Mouse (Mus musculus) urinary bladder, postnatal 25 days (tissue): ENCODE results near the gene Prelp.

ENCODE experiments used
- DNase-seq: peaks from one replicate; pipeline ENCODE4 v3.0.0; 2022; ENCODE audit warnings: low spot score

The Prelp gene

DNA sequence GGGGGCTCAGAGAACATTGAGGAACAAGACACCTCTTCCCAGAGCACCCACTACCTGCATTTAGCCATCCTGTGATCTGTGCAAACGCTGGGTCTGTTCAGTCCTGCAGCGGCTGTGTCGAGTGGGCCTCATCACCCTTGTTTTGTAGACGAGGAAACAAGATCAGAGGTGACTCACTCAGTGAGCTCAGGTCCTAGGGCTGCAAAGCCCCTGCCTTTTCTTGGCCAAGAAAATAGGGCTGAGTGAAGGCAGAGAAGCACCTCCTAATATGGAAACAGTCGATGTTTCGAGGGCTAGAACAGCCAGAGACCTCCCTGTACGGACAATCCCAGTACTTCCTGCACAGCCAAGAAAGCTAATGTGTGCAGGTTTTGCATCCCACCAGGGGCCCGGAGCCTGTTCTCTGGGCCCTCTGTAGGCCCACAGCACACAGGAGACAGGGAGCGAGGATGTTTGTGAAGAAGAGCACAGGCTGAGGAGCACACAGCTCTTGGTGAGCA lies 22.1 kb downstream of the Prelp start:
- no peak for DNase-seq

DNA sequence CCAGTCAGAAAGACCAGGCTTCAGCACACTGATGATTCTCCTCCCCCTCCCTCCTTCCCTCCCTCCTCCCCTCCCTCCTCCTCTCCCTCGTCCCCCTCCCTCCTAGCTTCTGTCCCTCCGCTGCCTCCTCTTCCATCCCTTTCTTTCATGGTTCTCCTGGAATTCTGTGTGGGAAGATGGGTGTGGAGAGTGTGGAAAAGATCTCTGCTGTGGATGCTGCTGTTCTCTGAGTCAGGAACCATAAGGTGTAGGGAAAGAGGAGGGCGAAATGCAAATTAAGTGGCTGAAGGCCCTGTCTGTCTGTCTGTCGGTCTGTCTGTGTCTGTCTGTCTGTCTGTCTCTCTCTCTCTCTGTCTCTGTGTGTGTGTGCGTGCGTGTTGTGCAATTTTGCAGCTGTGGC lies 23.9 kb downstream of the Prelp start:
- no peak for DNase-seq

DNA sequence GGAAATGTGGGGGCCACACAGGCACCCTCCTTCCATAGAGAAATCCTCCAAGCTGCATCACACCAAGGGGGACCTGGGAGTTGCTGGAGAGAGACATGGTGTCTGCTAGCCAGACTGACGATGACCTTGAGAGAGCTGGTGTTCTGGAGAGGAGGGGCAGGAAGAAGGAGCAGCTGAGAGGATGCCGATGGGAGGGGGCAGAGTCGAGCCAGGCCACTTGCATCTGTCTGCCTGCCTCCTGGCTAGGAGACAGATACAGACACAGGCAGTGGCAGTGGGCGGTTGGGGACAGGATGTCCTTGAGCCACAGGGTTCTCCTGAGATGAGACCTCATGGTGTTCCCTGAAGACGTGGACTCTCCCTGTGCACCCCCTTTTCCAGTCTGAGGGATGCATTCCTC lies 29.7 kb downstream of the Prelp start:
- no peak for DNase-seq

DNA sequence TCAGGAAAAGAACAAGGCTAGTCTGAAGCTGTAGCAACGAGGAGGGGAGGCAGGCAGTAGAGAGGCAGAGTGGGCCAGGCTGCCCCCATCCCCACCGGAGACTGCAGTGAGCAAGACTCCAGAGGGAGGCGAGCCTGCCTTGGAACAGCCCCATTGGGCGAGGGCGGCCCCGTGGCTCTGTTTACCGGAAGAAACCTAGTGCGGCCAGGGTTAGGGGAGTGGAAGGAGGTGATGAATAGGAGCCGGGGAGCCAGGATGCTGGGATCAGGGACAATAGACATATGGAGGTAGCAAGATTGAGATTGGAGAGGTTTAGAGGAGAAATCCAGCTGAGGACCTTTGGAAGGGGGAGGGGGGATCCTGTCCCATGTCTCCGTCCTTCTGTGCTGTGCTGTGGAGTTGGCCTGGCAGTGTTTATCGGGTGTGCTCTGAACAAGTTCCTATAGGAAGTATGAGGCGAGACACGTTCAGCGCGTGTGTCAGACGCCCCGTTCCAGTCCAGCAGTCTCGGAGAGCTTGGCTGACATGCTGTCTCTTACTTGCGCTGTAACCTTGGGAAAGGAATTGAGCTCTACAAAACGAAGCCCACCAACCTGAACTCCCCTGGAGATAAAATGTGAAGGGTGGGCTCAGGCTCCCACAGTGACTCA lies 31.1 kb downstream of the Prelp start:
- DNase-seq = no peak

DNA sequence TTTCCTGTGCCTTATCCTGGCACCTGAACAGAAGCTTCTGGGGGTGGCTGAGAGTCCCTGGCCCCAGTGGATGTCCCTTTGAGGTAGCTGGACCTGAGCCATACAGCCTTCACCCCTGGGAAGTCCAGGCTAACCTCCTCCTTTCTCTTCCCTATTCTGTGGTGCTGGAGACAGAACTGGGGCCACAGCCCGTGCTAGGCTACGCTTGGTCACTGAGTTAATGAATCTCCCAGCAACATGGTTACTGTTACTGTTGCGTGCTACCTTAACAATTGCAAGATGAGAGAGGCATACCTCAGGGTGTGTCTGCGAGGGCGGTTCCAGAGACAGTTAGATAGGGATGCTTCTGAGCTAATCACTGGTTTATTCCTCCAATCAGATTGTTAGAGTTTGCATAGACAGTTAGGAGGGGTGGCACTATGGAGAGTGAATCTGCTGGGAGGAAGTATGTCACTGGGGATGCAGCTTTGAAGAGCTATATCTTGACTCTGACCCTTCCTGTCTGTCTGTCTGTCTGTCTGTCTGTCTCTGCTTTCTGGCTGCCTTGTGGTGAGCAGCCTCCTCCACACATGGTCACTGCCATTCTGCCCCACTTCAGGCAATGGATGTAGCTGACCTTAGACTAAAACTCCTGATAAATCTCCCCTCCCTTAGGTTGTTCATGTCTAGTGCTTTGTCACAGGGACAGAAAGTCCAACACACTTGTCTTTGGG lies 33.5 kb downstream of the Prelp start:
- no peak for DNase-seq

DNA sequence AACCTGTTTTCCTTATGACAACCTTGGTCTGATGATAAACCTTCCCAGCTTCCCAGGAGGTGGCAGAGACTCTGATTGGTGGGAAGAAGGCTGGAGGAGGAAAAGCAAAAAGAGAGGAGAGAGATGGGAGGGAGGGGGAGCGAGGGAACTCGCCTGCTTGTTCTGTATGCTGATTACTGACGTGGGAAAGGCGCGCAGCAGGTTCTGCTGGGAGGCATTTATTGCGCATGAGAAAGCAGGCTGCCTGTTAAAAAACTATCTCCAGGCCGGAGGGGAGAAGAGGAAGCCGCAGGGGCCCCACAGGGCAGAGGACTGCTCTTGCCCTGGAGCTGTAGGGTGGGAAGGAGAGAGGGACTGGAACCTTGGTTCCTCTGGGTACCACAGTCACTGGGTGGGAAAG lies 34.2 kb downstream of the Prelp start:
- no peak for DNase-seq

DNA sequence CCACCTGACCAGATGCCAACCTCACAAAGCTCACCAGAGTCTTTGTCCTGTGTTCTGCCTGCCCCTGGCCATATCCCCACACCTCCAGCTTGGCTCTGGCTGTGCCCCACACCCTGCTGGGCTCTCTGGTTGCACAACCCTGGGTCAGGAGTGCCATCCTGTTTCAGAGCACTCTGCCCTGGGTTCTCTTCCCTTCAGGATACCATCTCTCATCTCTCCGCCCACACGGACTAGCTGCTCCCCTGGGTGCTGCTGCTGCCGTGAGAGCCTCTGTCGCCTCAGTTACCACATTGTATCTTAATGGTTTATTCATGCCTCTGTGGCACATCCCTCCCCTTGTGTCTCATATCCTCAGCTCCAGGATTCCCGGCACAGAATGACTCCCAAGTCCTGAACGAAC lies 34.8 kb downstream of the Prelp start:
- no peak for DNase-seq

DNA sequence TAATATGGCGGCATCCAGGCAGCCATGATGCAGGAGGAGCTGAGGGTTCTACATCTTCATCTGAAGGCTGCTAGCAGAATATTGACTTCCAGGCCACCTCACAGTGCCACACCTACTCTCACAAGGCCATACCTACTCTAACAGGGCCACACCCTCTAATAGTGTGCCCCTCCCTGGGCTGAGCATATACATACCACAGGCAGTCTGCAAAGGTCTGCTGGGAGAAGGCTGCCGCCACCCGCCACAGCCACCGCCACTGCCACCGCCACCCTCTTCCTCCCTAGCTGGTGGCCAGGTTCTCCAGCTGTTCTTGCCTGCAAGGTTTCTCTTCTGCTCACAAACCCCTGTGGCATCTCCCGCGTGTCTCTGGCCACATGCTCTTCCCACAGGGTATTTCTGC lies 35.4 kb downstream of the Prelp start:
- no peak for DNase-seq

DNA sequence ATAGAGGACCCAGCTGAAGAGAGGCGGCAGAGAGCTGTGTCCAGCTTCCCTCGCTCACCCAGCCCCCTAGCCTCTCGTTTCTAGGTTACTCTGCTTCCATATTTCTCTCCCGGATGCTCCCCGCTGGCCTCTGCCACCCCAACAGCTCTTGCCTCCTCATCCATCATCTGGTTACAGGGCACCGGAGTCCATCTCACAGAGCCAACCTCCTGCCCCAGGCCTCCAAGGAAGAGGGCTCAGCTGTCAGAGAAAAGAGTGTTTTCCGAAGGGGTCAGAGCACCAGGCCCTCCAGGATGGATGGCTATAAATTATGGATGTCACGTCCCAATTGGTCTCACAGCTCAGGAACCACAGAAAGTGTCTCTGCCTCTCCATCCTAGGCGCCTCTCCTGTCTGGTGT lies 36.5 kb downstream of the Prelp start:
- DNase-seq = no peak

DNA sequence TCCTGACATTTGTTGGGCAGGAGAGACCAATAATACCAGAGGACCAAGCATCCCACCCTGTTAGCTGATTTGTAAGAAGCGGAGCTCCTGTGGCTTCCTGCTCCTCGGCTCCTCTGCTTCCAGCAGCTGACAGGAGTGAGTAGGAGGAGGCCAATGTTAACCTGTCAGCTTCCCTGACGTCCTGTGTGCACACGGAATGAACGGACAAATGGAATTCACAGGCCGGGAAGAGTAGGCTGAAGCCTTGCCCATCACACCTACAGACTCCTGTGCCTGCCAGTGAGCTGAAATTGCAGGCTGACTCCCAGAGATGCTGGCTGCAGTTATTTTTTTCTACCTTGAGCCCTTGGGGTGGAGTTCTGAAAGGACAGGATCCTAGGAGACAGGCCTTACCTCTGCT lies 37.1 kb downstream of the Prelp start:
- DNase-seq = no peak

DNA sequence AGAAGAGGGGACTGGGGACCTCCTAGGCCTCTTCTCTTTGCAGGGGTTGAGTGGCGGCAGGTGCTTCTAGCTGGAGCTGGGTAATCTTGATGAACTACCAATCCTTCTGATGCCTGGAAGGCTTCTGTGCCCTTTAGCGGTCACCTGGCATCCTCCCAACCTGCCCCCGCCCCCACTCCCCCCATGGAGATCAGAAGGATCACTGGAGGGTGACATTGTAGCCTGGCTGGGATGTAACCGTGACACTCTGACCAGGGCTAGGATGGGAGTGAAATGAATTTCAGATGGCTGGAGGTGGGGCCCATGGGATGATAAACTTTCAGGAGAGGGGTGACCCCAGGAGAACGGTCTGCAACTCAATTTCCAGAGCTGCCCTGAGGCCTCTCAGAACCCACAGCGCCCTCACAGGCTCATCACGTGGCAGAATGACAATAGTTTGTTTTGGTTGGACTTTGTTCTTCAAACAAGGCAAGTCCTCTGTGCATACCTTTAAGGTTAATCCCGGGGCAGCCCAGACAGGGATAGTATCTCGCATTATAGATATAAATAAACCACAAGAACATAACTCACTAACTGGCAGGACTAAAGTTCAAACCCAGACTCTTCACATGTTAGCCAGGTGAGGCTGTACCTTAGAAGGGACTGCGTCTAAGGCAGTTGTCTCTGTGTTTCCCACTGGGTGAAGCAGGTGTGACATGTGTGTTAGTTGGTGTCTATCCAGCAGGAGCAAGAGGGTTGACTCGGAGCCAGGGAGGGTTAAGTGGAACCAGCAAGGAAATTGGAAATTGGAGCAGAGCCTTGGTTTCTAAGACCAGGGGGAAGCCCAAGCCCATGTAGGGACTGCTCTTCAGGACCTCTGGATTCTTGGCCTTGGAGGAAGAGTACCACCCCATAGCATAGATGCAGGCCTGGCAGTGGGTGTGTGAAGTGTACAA lies 38.7 kb downstream of the Prelp start:
- no peak for DNase-seq

DNA sequence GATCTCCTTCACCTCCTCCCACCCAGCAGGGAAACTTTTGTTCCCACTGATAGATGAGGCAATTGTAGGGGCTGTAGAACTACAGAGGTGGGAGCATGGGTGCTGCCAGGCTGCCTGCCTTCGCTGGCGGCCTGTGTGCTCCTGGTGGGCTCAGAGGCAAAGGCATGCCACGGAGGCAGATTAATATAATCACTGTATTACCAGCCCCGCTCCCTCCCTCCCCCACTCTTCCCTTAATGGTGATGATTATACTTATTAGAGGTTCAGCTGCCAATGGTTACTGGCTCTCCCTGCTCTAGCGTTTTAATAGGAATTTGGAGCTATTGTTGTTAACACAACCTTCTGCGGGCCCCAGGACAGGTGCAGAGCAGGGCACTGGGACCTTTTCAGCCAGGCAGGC lies 39.4 kb downstream of the Prelp start:
- DNase-seq = no peak

DNA sequence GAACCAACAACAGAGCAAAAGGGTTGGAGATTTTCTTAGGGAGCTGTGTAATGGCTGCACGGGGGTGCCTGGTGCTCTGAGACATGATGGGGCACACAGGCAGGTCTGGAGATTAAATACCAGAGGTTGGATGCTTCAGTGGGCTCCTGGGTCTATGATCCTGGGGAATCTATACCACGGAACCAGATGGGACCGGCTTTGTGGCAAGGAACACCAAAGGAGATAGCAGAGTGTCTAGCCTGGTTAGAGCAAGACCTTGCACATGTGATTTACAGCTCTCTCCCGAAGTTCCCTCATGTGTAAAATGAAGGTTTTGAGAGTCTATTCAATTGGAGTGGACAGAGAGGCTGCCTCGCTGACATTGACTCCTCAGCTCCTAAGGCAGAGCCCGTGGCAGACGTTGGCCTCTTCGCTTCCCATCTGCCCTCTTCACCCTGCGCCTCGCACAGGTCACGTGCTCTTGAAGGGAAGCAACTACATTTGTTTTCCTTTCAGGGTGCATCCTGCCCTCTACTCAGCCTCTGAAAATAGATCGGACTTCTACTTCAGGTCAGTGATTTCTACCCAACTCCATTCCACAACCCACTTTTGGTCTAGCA lies 42.3 kb downstream of the Prelp start:
- DNase-seq = no peak

DNA sequence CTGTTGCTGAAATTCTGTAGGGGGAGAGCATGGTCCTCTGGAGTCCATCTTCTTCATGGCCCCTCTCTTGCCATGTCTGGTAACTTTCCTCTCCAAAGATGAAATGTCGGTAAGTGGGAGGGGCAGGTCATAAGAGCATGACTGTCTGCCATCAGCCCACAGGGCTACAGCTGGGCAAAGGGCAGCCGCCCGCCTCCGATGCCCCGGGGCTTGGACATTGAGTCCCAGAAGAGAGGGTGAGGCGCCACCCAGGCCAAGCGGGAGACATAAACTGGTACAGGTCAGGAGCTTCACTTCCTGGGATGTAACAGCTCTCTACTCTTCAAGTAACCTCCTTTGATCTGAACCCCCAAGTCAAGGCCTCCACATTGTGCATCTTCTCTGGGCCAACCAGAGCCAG lies 44.3 kb downstream of the Prelp start:
- no peak for DNase-seq

DNA sequence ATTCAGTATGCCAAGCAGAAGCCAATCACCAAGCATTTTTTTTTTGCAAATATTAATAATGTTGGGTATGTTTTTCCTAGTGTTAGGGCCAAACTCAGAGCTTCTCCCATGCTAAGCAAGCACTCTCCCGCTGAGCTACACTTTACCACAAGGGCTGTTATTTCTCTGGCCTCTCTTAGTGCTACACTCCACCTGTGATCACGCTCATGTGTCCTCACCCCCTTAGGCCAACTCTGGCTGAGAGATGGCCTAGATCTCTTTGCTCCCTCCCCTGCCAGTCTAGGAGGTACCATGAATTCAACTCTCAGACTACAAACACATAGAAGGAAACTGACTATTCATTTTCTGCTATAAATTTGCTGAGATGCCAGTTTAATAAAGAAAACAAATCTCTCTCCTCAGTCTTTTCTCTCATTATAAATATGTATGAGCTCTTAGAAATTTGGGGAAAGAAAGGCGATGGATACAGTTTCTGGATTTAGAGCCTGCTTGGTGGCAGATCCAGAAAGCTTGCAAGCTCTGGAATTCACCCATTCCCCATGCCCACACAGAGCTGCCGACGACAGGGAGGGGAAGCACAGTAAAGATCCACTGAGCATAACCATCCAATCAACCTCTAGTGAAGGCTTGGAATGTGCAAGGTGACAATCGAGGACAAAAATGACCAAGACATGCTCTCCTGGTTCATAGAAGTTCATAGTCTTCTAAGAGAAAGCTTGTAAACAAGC lies 48.0 kb downstream of the Prelp start:
- DNase-seq = no peak

DNA sequence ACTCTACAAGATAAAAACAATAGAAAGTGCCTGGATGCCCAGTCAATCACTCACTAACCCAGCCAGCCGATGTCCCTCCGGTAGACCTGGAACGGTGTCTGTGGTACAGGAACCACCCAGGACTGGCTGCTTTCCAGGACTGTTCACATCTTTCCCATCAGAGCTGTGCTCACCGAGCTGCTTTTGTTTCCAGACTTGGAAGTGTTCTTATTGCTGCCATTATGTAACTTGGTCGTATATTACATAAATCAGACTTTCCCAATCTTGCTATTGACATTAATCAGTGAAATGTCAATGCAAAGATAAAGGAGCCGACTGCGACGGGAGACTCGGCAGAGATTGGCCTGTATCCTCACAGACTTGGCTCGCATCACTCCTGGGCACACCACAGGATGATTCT lies 50.0 kb downstream of the Prelp start:
- DNase-seq = no peak

DNA sequence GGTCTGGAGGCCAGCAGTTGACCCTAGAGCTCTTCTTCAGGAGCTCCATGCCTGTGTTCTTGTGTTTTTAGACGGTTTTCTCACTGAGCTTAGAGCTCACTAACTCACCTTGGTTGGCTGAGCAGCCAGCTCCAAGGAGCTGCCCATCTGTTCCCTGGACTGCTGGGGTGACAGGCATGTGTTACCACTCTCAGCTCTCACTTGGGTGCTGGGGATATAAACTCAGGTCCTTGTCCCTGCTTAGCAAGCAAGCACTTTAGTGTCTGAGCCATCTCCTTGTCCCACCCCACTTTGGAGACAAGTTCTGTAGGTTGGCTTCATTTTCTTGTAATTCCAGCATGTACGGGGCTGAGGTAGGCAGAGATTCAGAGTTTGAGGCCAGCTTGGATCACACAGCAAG lies 52.0 kb downstream of the Prelp start:
- DNase-seq = no peak

DNA sequence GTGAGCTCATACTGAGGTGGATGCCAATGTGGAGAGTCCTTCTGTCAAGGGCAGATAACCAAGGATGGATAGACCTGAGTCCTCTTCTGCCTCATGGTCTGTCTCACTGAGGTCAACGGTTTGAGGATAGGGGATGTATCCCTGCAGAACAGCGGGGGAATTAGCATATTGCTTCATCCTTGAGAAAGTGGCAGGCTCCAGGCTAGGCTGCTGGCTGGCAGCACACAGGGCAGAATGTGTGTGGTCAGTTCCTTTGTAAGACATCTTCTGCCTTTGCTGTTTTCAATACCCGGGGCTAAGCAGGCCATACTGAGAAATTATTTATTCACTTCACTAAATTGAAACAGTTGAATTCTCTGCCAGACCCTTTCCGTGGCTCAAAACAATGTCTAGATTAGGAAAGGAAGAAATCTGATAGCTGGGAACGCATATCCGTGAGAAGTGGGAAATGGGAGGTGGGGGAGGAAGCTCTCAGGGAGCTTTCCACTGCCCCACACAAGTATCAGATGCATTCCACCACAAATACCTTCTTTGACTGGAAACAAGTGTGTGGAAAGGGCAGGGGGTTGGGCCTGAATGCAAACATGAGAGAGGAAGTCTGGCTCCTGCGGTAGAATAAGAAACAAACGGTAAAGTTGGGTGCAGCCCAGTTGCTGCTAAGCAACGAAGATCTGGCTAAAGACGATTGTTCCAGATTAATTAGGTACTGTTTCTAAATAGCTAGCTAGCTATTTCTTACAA lies 57.8 kb downstream of the Prelp start:
- no peak for DNase-seq

DNA sequence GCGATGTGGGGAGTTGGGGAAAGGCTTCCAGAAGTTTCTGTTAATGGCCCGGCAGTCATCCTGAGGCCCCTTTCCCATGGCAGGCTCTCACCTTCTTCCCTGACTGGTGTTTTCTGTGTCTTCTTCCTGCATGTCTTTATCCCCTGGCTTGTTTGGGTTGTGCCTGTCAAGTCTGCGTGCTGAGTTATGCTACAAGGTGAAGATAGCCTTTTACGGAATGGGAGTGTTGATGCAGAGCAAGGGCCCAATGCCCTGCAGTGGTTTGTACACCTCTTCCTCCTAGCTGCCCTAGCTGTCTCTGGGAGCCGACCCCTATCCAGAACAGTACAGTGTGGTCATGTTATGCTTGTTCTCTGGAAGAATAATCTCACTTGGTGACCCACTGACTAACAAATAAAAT lies 60.2 kb downstream of the Prelp start:
- DNase-seq = no peak
